Mouse (Mus musculus) induced T-regulatory cell, adult 2 months (primary cell): ENCODE measurements around the gene Ssh2.

Source experiments
- DNase-seq: peaks from one replicate; pipeline ENCODE4 v3.0.0-alpha.2; 2012; ENCODE audit warnings: low read depth

The Ssh2 gene

GRCm38 (mm10) chr11:77463101-77463445 lies 247.0 kb downstream of the Ssh2 start:
- DNase-seq: no peak

- no peak for DNase-seq
Measured at GRCm38 (mm10) chr11:77463786-77464185, 247.7 kb downstream of the Ssh2 start.

GRCm38 (mm10) chr11:77464684-77465083 lies 248.6 kb downstream of the Ssh2 start:
- no peak for DNase-seq

GRCm38 (mm10) chr11:77465111-77465510 lies 249.0 kb downstream of the Ssh2 start:
- no peak for DNase-seq

- DNase-seq: no peak
Measured at GRCm38 (mm10) chr11:77466544-77466943, 250.5 kb downstream of the Ssh2 start.

- peak; percentile 88 for DNase-seq
Measured at GRCm38 (mm10) chr11:77467157-77467556, 251.1 kb downstream of the Ssh2 start.

GRCm38 (mm10) chr11:77467784-77468183 lies 251.7 kb downstream of the Ssh2 start:
- peak; percentile 90 for DNase-seq

- no peak for DNase-seq
Measured at GRCm38 (mm10) chr11:77468397-77468796, 252.3 kb downstream of the Ssh2 start.

GRCm38 (mm10) chr11:77471407-77471806 lies 255.3 kb downstream of the Ssh2 start:
- DNase-seq: no peak

- DNase-seq: no peak
Measured at GRCm38 (mm10) chr11:77472775-77473174, 256.7 kb downstream of the Ssh2 start.

- DNase-seq: no peak
Measured at GRCm38 (mm10) chr11:77476216-77476615, 260.1 kb downstream of the Ssh2 start.

GRCm38 (mm10) chr11:77476895-77477294 lies 260.8 kb downstream of the Ssh2 start:
- DNase-seq: no peak

GRCm38 (mm10) chr11:77483043-77483442 lies 267.0 kb downstream of the Ssh2 start:
- no peak for DNase-seq

GRCm38 (mm10) chr11:77483510-77484255 lies 267.6 kb downstream of the Ssh2 start:
- DNase-seq: peak; percentile 85

- no peak for DNase-seq
Measured at GRCm38 (mm10) chr11:77485229-77485628, 269.1 kb downstream of the Ssh2 start.

GRCm38 (mm10) chr11:77486798-77487197 lies 270.7 kb downstream of the Ssh2 start:
- DNase-seq: no peak

GRCm38 (mm10) chr11:77488771-77489581 lies 272.9 kb downstream of the Ssh2 start:
- peak; percentile 50 for DNase-seq

- DNase-seq: peak; percentile 60
Measured at GRCm38 (mm10) chr11:77489591-77490235, 273.6 kb downstream of the Ssh2 start, which contains the start of gene Ankrd13b. Gene Ankrd13b (minus strand): TSS chr11:77489678.

GRCm38 (mm10) chr11:77490451-77490850 lies 274.4 kb downstream of the Ssh2 start:
- DNase-seq: no peak

- peak; percentile 92 for DNase-seq
Measured at GRCm38 (mm10) chr11:77491123-77491501, 275.0 kb downstream of the Ssh2 start.

- DNase-seq: peak; percentile 52
Measured at GRCm38 (mm10) chr11:77491502-77492291, 275.6 kb downstream of the Ssh2 start.

GRCm38 (mm10) chr11:77492311-77492871 lies 276.3 kb downstream of the Ssh2 start:
- peak; percentile 63 for DNase-seq
